Mouse (Mus musculus) heart, postnatal 36 days (tissue): ENCODE data around the gene Hunk. TPM values are rescaled to one million over a fixed set of nuclear protein-coding genes. Genes with fewer than 3 reads are reported as not detected.

Experiments
- DNase-seq, 2 experiments: peaks; one replicate each; pipeline ENCODE4 v3.0.0; 2021 to 2022
- intact Hi-C: fragments of 180-260 bp; cut with DNase I; formaldehyde crosslinking; loops from one replicate; pipeline ENCODE4 v1.15.1; 2025
- total RNA-seq, 2 experiments: library from RNA; stranded (reverse); gene quantifications; 2 replicates each; pipeline ENCODE4 v1.2.3; 2021

The Hunk gene
- total RNA-seq: under 1 TPM; 0.57 to 0.67 TPM

DNA sequence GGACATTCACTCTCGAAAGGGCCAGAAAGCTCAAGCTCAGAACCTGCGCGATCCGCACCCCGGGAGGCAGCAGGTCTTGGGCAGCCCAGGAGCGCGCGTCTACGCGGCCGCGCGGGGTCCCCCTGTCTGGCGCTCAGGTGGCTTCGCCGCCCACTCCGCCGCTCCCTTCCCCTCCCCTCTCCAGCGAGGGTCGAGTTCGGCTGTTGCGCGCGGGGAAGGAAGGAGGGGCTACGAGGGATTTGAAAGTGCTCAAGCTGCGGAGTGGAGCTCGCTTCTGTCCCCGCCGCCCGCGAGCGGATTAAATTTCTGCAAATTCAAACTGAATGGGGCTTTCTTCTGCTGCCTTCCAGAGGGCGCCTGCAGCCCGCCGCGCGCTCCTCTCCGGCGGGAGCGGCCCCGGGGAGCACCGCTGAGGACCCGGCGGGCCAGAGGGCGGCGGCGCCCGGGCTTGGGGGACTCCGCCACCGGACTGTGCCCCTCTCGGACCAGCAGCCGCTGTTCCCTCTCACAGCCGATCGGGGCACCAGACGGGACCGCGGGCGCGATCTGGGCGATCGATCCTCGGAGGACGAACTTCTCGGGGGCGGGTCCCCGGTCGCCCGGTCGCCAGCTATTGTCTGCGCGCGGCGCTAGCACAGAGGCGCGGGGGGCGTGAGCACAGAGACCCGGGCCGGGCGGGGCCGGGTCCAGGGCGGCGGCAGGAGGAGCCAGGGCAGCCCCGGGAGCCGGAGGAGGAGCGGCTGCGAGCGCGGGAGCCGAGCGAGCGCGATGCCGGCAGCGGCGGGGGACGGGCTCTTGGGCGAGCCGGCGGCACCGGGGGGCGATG lies at the start of gene Hunk:
TSS of gene Hunk (plus strand) at position 326 of the 826 bp plus-strand sequence.
- DNase-seq: peak; percentile 57 to 67
- intact Hi-C loops: loop anchor here (5.0 kb wide), 2 partner anchors 66 to 146 kb away; no protein-coding TSS in a partner anchor

DNA sequence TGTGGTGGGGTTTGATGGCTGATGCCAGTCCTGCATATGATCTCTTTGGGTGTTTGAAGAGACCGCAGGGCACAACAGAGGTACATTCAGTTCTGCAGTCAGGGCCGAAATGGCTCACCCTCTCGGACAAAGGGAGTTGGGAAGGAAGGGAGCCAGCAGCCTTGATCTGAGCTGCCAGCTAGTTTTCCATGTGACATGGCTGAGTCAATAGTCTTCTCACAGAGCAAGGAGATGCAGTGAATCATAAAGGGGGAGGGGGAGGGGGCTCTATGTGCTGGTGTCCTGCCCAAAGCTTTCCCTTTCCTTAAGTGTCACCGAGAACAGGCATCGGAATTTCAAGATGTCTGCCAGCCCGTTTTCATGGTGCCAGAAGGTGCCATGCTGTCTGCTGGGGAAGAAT lies 46.8 kb upstream of the Hunk start:
- intact Hi-C loops: no loop called here
- no peak for DNase-seq

DNA sequence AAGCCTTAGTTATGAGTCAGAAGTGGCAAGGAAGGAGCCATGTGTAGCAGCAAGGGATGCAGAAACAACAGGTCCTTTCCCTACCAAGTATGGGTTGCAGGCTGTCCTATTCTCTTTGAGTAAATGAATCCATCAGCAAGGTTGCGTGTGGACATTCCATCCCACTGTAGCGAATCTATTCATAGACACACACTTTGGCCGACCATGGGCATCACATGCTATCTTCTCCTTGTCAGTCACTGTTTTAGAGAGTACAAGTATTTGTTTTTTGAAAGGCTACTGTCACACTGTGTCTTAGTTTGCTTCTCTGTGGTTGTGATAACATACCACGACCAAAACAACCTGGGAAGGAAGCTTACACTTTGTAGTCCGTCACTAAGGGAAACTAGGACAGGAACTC lies 44.7 kb upstream of the Hunk start:
- intact Hi-C loops: no loop called here

DNA sequence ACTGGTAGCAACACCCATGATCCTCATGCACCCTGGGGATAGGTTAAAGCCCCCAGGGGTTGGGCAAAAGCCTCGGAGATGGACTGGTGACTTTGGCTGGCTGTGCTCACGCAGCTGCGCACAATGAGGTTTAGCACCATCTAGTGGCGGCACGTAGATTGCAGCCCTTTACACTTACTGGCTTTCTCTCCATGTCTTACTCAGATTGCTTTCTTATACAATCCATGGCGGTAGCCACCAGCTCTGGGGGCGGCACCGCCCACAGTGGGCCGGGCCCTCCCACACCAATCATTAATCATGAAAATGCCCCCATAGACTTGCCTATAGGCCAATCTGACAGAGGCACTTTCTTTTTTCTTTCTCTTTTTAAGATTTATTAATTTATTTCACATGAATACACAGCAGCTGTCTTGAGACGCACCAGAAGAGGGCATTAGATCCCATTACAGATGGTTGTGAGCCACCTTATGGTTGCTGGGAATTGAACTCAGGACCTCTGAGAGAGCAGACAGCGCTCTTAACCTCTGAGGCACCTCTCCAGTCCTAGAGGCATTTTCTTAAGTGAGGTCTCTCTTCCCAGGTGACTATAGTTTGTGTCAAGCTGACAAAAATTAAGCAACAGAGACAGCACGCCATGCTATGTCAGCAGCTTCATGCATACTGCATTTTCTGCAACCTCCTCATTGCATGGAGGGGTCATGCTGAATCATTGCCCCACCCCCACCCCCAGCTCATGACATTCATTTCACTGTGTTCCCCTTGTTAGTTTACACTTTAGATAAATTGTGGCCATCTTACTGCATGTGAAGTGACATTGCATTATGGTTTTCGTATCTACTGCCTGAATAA lies 35.9 kb upstream of the Hunk start:
- peak; percentile 63 to 74 for DNase-seq
- intact Hi-C loops: loop anchor here (2.0 kb wide), 1 partner anchor 27 kb away; no protein-coding TSS in a partner anchor

More for the DNA sequence above, 44.7 kb upstream of the Hunk start:
- peak in 1 of 2 experiments; percentile 7 for DNase-seq

DNA sequence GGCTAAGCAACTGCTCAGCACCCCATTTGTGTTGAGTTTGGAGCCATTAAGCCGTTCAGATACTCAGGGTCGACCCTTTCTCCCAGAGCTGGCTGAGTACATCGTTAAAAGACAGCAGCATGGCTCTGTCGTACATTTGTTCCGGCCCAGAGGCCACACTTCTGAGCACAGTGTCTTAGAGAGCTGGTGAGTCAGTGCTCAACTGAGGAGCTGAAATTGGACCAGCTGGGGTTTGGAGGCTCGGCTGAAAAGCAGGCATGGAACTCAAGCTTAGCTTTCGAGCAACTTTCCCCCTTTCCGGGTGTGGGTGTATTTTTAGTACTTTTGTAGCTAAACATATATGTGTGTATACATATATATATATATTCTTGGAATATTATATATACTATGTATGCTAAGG lies 34.1 kb upstream of the Hunk start:
- no peak for DNase-seq
- intact Hi-C loops: loop anchor here (2.0 kb wide), 2 partner anchors 15 to 29 kb away; no protein-coding TSS in a partner anchor

DNA sequence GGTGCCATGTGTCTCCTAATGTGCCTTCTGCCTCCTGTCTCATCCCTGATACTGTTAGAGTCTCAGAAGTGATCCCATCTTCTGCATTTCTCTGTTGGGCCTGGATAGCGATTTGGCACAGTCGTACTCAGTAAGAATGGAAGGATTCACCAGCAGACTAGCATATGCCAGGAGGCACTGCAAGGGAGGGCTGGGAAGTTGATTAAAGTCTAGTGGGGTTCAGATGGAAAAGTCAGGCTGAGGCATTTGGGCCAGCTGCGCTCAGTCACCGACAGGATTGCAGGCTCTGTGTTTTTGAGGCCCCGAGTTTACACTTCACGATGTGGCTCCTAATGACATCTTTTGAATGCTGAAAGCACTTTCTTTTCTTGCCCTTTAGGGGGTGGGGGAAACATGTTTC lies 33.1 kb upstream of the Hunk start:
- intact Hi-C loops: loop anchor here (2.0 kb wide), 1 partner anchor 16 kb away; no protein-coding TSS in a partner anchor
- no peak for DNase-seq

DNA sequence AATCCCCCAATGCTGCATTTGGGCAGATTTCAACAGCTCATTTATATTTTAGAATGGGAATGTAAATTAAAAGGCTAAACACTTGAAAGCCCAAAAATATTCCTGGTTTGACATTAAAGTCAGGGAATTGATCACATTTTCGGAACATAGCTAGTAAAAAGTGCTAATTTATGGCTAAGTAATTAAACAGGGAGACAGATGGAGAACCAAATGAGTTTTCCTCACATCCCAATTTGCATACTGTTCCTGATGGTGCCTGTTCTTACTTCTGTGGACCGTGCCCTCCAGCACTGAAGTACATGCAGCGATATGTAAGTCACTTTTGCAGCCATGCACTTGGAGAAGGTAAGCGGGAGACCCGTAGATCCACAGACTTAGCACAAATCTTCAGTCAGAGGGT lies 32.7 kb upstream of the Hunk start:
- intact Hi-C loops: loop anchor here (2.0 kb wide), 1 partner anchor 16 kb away; no protein-coding TSS in a partner anchor
- DNase-seq: no peak

DNA sequence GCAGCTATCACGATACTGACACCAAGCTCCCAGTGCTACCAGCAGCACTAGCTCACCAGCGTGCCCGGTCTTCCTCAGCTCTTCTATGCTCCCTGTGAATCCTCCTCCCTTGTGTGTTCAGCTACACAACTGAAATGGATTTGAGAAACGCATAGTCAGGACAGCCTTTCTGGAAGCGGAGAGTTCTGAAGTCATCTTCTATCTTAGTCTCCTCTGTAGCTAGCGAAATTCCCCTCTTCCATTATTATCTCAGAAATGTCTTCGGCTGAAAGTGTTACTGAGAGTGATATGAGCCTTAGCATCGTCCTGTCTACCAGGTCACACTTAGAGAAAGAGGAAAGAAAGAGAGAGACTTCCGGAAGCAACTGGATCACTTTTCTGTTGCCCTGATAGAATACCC lies 26.5 kb upstream of the Hunk start:
- DNase-seq: no peak
- intact Hi-C loops: no loop called here

DNA sequence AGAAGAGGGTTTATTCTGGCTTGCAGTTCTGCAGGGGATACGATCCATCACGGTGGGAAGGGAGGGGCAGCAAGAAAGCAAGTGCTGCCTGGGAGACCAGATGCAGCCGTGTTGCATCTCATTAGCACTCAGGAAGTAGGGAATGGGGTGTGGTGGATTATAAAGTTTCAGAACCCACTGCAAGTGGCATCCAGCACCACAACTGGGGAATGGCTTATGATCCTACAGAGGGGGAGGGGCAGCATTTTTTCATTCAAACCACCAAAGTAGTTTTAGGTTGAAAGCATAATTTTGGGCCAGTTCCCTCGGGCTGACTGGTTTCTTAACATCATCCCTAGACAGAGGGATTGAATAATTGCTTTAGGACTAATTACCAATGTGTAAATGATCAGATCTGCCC lies 26.1 kb upstream of the Hunk start:
- no peak for DNase-seq
- intact Hi-C loops: no loop called here

DNA sequence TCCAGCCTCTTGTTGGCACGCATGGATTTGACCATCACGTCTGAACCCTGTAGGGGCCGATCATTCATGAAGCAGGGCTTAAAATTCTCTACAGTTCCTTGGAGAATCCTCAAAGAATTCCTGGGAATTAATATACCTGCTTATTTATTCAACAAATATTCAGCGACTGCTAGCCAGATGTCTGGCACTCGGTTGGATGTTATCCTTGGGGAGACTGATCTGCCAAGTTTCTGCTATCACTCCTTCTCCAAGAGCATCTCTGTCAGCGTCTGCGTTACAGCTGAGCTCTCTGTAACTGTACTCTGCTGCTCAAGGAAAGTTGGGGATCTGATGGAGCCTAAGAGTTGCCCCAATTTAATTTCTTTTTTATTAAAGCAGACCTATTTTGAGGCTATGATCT lies 25.5 kb upstream of the Hunk start:
- DNase-seq: no peak
- intact Hi-C loops: no loop called here

DNA sequence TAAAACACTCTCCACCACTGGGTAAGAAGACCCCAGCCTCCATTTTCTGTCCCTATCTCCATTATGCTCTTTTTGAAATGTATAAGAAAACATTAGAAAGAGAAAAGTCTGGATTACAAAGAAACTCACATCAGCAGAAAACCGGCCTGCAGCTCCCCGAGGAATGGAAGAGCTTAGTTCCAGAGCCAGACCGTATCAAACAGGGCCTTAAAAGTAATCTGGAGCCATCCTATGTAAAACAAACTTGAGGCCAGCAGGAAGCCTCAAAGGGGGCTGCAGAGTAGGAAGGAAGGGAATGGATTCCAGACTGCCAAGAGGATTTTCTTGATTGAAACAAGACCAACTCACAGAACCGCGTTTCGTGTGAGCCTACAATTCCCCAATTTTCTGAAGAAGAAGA lies 22.9 kb upstream of the Hunk start:
- no peak for DNase-seq
- intact Hi-C loops: no loop called here

DNA sequence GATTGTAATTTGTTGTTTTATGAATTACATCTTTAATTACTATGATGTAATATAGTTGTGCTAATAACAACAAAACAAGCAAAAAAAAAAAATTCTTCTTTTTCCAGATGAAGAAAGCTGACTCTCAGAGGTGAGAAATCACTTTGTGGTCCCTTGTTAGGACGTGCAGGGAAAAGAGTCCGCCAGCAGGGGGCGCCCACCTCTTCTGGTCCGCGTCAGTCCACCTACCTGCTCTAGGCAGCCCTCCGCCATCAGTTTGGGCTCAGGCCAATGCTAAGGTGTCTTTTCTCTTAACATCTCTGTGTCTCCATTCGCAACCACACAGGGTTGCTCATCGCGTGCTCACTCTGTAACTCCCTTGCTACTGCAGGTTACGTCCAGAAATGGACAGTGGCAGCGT lies 5.9 kb upstream of the Hunk start:
- peak; percentile 75 to 84 for DNase-seq
- intact Hi-C loops: loop anchor here (1.0 to 5.0 kb wide), 3 partner anchors 162 to 332 kb away; no protein-coding TSS in a partner anchor

DNA sequence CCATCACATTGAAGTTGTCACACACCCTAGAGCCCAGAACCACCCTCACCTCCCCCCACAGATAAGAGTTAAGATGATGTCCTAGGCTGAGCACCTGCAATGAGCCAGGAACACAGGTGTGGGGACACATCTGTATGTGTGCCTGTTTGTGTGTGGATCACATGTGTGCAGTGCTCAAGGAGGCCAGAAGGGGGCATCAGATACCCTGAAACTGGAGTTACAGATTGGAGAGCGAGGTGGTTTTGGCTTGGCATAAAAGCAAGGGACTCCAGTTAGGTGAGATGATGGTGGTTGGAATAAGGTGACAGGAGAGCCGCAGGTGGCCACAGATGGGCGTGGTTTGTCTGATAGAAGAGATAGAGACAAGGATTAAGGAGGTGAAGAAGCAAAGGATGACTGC lies 4.2 kb upstream of the Hunk start:
- no peak for DNase-seq
- intact Hi-C loops: loop anchor here (5.0 kb wide), 2 partner anchors 161 to 246 kb away; no protein-coding TSS in a partner anchor

DNA sequence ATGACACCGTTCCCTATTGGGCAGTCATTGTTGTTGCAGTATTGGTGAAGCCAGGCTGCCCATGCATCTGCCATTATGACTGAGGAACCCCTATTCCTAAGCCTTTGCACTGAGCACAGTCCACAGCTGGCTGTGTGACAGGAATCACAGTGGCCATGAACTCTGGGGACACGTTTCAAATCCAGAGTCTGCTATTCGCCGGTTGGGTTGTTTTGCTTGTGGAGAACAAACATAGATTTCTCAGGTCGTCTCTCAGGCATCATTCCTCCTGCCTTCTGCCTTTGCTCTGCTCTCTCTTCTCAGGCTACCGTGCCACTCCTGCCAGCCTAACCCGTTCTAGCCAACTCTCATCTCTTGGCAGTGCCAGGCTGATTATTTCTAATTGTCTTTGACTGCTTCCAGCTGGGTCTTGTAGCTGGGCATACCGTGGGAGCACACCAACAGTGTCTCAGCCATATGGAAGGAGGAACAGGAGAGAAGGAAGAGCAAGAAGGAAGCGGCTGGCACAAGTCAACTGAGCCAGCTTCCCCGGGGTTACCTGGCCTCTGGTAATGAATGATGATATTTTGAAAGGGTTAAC lies 3.0 kb upstream of the Hunk start:
- DNase-seq: no peak
- intact Hi-C loops: loop anchor here (5.0 kb wide), 2 partner anchors 160 to 245 kb away; no protein-coding TSS in a partner anchor

DNA sequence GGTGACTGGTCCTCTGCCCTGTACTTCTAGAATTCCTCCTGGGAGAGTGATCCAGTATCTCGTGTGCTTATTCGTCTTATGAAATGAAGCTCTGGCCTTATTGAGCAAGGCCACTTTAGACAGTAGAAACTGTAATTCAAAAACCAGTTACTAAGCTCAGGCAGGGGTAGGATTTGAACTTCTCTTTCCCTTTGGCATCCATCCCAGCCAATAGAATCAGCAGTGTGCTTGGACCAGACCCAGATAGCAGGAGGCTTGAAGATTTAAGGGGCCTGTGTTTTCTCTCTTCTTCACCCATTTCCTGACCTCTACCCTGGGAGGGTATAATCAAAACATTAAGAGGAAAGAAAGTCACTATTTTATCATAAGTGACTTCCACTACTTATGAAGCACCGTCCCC lies 1.8 kb upstream of the Hunk start:
- DNase-seq: no peak
- intact Hi-C loops: loop anchor here (5.0 kb wide), 2 partner anchors 158 to 243 kb away; no protein-coding TSS in a partner anchor

DNA sequence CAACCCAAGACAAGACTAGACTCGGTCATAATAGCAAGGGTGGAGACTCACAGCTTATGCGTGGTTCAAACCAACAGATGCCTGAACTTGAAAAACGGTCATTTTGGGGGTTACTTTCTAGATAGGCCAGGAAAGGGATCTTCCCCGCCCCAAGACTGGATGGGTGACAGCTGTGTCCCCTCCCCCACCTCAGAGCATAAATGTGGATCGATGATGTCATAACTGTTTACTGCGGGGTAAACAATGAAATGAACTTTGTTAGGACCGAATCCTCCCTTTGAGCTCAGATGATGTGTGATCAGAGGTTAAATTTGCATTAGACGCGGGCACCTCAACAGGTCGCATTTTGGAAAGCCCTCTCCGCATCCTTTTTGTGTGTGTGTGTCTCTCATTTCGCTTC lies 967 bp upstream of the Hunk start:
- no peak for DNase-seq
- intact Hi-C loops: loop anchor here (5.0 kb wide), 4 partner anchors 67 to 242 kb away; no protein-coding TSS in a partner anchor

DNA sequence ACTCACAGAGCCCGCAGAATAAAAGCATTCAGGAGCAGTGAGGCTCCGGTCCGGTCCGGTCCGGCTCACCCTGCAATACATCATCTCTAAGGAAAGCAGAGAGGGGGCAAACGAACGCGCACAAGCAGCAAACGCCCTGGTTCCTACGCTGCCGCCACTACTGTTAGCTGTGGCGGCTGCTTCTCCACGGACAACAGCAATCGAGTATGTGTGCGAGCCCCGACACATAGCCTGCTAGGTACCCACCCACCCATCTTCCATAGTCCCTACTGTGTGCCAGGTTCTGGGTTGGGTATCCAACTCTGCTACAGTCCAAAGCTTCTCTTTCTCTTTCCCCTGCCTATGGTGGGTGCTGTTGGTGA lies 506 bp upstream of the Hunk start:
- intact Hi-C loops: loop anchor here (5.0 kb wide), 2 partner anchors 67 to 147 kb away; no protein-coding TSS in a partner anchor
- DNase-seq: no peak

DNA sequence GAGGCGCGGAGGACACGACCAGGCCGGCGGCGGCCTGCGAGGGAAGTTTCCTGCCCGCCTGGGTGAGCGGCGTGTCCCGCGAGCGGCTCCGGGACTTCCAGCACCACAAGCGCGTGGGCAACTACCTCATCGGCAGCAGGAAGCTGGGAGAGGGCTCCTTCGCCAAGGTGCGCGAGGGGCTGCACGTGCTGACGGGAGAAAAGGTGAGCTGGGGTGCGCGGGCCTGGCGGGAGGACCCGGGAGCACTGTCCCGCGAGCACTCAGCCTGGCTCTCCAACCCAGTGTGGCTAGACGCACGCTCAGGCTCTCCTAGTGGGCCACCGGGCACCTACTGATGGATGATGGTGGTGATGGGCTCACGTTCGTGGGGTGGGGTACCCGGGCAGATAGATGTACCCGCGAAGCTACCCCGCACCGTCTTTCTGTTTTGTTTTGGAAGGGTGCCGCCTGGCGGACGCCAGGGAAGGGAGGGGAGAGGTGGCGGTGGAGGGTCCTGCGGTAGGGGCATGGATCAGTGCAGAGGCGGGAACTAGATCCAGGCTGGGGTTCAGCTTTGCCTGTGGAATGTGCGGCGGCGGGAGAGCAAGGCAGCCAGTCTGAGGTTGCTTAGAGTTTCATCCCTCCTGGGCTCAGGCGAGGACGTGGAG lies 824 bp downstream of the Hunk start:
- peak; percentile 43 to 56 for DNase-seq
- intact Hi-C loops: loop anchor here (5.0 kb wide), 2 partner anchors 66 to 146 kb away; no protein-coding TSS in a partner anchor

DNA sequence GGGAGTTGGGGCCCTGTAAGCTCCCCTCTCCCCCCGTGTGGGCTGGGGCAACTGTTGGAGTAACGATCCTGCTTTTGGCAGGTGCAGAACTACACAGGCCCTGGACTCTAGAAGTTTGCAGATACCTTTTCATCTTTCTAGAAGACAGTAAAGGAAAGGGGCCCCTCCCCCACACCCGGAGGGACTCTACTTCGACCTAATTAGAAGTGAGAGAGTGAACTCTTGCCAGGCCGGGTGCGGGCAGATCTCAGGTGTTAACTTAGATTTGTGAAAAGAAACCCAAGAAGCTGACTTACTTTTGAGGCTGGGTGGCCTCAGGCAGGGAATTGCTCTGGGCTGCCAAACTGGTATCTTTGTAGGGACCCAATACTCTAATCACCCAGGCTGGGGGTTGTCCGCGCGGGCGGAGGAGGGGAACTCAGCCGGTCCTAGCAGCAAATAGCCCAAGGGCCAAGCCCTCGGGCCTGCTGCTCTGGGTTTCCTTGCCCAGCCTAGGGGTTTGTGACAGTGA lies 1.4 kb downstream of the Hunk start:
- DNase-seq: peak in 1 of 2 experiments; percentile 21
- intact Hi-C loops: loop anchor here (5.0 kb wide), 2 partner anchors 65 to 145 kb away; no protein-coding TSS in a partner anchor

DNA sequence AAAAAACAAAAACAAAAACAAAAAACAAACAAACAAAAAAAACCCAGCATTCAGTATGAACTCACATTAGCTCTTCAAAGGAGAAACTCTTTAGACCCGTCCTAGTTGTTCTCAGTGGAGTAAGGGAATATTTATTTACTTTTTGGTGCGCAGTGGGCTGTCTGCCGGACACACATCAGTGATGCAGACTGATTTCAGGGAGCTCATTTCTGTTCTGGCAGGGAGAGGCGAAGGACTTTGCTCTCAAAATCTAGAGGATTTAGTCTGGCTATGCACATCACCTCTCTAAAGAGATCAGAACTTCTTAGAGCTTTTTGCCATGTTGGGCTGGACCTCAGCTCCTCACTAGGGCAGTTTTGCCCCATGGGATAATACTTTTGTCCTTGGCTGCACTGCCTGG lies 2.1 kb downstream of the Hunk start:
- intact Hi-C loops: loop anchor here (5.0 kb wide), 2 partner anchors 64 to 144 kb away; no protein-coding TSS in a partner anchor
- DNase-seq: no peak
